Mouse (Mus musculus) intestine, postnatal 0 days (tissue): ENCODE measurements at regions not wholly inside any gene's neighbourhood (a gene's known extent, or its start where the extent isn't known, plus 50 kb on each side); places are given as distances from the start of the nearest gene placed in this dataset.

Source experiments
- ATAC-seq: fragments of 200-750 bp; cut with Nextera tagmentation; 2 replicates; pipeline ENCODE4 v1.8.0; 2017; ENCODE audit warnings: mild to moderate bottlenecking, moderate TSS enrichment, moderate library complexity
- H3K27ac ChIP-seq: fragments of 300-500 bp; sonication (generic); 2 replicates; pipeline ENCODE4 v1.5.1; 2014; ENCODE audit warnings: mild to moderate bottlenecking, low read depth, low read length, moderate library complexity
- H3K27me3 ChIP-seq: fragments of 300-500 bp; sonication (generic); replicated peaks from 2 replicates; pipeline ENCODE4 v1.6.1; 2014; ENCODE audit warnings: low read length, mixed read lengths; ENCODE audit not compliant: control insufficient read depth, insufficient read depth
- H3K36me3 ChIP-seq: fragments of 300-500 bp; sonication (generic); 2 replicates; pipeline ENCODE4 v1.6.1; 2014; ENCODE audit warnings: mild to moderate bottlenecking, moderate library complexity; ENCODE audit not compliant: control insufficient read depth, insufficient read depth
- H3K4me1 ChIP-seq: fragments of 300-500 bp; sonication (generic); replicated peaks from 2 replicates; pipeline ENCODE4 v1.6.1; 2014; ENCODE audit warnings: antibody characterized with exemption, low read length, mixed read lengths; ENCODE audit not compliant: control insufficient read depth, insufficient read depth
- H3K4me2 ChIP-seq: fragments of 300-500 bp; sonication (generic); replicated peaks from 2 replicates; pipeline ENCODE4 v1.6.1; 2014; ENCODE audit warnings: low read depth, mild to moderate bottlenecking, moderate library complexity
- H3K4me3 ChIP-seq: fragments of 300-500 bp; sonication (generic); 2 replicates; pipeline ENCODE4 v1.5.1; 2014; ENCODE audit warnings: low read depth, low read length
- H3K9ac ChIP-seq: fragments of 300-500 bp; sonication (generic); 2 replicates; pipeline ENCODE4 v1.6.1; 2014; ENCODE audit warnings: mild to moderate bottlenecking, low read depth, low read length
- H3K9me3 ChIP-seq: fragments of 300-500 bp; sonication (generic); 2 replicates; pipeline ENCODE4 v1.6.1; 2016; ENCODE audit warnings: mixed run types; ENCODE audit not compliant: control insufficient read depth
- CTCF ChIP-seq: sonication (generic); IDR thresholded peaks from 2 replicates; pipeline ENCODE4 v1.5.1; 2016; ENCODE audit warnings: low read depth, mild to moderate bottlenecking, control low read depth, antibody characterized with exemption, moderate library complexity
- WGBS: fragments of 180-500 bp; shearing (Covaris S2); extraction: QIAGEN DNeasy Blood & Tissue Kit; methylation state at CpG from one replicate; pipeline ENCODE4 v1.1.7; 2014; 5-methylcytosine and 5-hydroxymethylcytosine counted together

DNA sequence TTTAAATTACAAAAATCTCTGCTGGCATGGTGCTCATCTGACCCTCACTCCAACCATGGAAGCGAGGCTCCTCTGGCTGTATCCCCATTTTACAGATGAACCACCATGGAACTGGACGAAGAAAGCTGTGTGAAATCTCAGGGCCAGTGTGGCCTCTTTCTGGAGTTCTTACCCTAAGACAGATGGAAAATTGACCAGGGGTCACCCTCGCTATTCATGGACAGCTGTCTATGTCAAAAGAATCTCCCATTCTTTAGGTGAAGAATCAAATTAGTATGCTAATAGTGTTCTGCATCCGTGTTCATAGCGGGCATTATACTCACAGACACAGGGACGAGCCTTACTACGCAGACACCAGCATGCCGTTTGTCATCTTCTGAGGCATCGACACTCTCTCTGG, 78.6 kb upstream of the Sox2 start:
- no peak overlapping the region for H3K9ac ChIP-seq
- H3K9me3 ChIP-seq, result no peaks in the 10 kb centered on the region
- H3K36me3 ChIP-seq, result no peaks in the 10 kb centered on the region
- WGBS, result 89% methylated on average over 9 of the region's 9 CpGs
- ATAC-seq, result no peak
- no peak for TF ChIP-seq CTCF
- no peak overlapping the region for H3K27ac ChIP-seq
- no peaks in the 10 kb centered on the region for H3K4me1 ChIP-seq
- H3K4me3 ChIP-seq, result no peak overlapping the region
- H3K4me2 ChIP-seq, result no peak overlapping the region
- H3K27me3 ChIP-seq, result no peaks in the 10 kb centered on the region

DNA sequence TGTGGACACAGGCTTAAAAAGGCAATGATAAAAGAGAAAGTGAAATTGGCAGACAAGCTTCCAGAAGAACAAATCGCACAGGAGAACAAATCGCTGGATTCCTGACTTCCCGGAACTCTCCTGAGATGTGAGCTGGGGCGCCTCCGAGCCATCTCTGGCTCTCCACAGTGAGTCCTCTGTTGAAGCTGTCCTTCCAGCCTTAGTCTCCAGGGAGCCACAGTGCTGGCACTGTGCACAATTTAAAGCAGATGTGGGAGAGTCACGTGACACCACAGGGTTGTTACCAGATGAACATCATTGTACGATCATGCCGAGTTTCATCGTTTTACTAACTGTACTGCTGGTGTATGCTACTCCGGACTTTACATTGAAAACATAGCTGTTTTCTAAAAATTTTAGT, 80.2 kb upstream of the Sox2 start:
- 79% methylated on average over 10 of the region's 10 CpGs for WGBS
- no peaks in the 10 kb centered on the region for H3K36me3 ChIP-seq
- no peak for TF ChIP-seq CTCF
- no peak overlapping the region for H3K4me3 ChIP-seq
- H3K27ac ChIP-seq, result no peak overlapping the region
- H3K9me3 ChIP-seq, result no peaks in the 10 kb centered on the region
- H3K27me3 ChIP-seq, result no peaks in the 10 kb centered on the region
- H3K4me1 ChIP-seq, result no peaks in the 10 kb centered on the region
- no peak overlapping the region for H3K9ac ChIP-seq
- ATAC-seq, result no peak
- no peak overlapping the region for H3K4me2 ChIP-seq

GRCm38 (mm10) chr3:34568086-34568650, 82.0 kb upstream of the Sox2 start:
- no peaks in the 10 kb centered on the region for H3K27me3 ChIP-seq
- no peak for ATAC-seq
- no peak overlapping the region for H3K4me2 ChIP-seq
- H3K9me3 ChIP-seq, result no peaks in the 10 kb centered on the region
- no peak overlapping the region for H3K27ac ChIP-seq
- 67% methylated on average over 6 of the region's 6 CpGs for WGBS
- no peaks in the 10 kb centered on the region for H3K36me3 ChIP-seq
- no peak for TF ChIP-seq CTCF
- no peak overlapping the region for H3K9ac ChIP-seq
- H3K4me3 ChIP-seq, result no peak overlapping the region
- no peaks in the 10 kb centered on the region for H3K4me1 ChIP-seq

GRCm38 (mm10) chr3:34565386-34565785, 84.8 kb upstream of the Sox2 start:
- Histone ChIP-seq H3K4me1 (no peaks in the 10 kb centered on the region), H3K27me3 (no peaks in the 10 kb centered on the region), H3K9ac (no peak overlapping the region), H3K4me2 (no peak overlapping the region), H3K9me3 (no peaks in the 10 kb centered on the region), H3K4me3 (no peak overlapping the region), H3K36me3 (no peaks in the 10 kb centered on the region), H3K27ac (no peak overlapping the region)
- TF ChIP-seq CTCF, result no peak
- no peak for ATAC-seq
- WGBS, result 45% methylated on average over 4 of the region's 4 CpGs

GRCm38 (mm10) chr3:34562893-34563292, 87.3 kb upstream of the Sox2 start:
- Histone ChIP-seq H3K9me3 (no peaks in the 10 kb centered on the region), H3K27me3 (no peaks in the 10 kb centered on the region), H3K4me1 (no peaks in the 10 kb centered on the region), H3K4me3 (no peak overlapping the region), H3K27ac (no peak overlapping the region), H3K9ac (no peak overlapping the region), H3K4me2 (no peak overlapping the region), H3K36me3 (no peaks in the 10 kb centered on the region)
- no peak for TF ChIP-seq CTCF
- WGBS, result 51% methylated on average over 8 of the region's 8 CpGs
- no peak for ATAC-seq

- Histone ChIP-seq H3K4me2 (no peak overlapping the region), H3K36me3 (no peaks in the 10 kb centered on the region), H3K9me3 (no peaks in the 10 kb centered on the region), H3K27ac (no peak overlapping the region), H3K4me1 (no peaks in the 10 kb centered on the region), H3K9ac (no peak overlapping the region), H3K27me3 (no peaks in the 10 kb centered on the region), H3K4me3 (no peak overlapping the region)
- ATAC-seq, result no peak
- TF ChIP-seq CTCF, result no peak
- WGBS, result 68% methylated on average over 5 of the region's 5 CpGs
Measured at GRCm38 (mm10) chr3:34561709-34562108, 88.5 kb upstream of the Sox2 start.
